ENCODE assay signal across 8 mouse cellular contexts in the genomic region with DNA sequence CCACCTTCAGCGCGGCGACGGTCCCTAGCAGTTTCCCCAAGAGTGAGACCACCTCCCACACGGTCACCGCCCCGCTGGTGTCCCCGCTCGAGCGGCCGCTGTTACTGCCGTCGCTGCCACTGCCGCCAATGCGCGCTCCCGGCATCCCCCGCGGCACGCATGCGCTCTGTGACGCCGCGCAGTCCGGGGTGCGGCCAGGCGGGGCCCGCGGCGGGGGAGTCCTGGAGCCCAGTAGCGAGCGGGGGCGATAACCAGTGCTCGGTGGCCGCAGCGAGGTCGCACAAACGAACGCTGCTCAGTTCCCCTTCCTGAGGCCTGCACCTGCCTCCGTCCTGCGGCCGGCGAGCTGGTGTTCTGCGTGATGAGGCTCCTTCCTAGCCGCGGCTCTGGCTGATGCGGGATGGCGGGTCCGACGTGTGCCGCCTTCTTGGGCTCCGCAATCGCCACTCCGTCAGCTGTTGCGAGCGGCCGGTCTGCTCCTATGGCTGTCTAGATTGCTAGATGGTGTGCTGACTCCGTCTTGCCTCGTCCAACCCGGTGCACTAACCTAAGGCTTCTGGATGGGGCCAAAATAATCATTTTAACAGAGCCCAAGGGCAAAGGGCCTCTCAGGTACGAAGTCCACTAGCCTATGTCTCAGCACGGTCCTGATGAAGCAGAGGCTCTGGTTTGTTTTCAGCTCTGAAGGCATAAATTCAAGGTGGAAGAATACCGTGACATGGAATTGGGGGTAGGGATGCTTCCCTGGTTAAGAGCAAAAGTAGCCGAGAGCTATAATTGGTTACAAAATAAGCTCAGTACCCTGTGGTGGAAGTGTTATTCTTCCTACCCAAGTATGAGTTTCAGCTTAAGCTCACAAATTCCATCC. TPM values are rescaled to one million over a fixed set of nuclear protein-coding genes. Genes with fewer than 3 reads are reported as not detected.
DNase-seq lines count a peak whose midpoint lies in the region; ATAC-seq lines count a peak whose summit lies in the region.

No protein-coding gene starts in this region.

- peak overlapping the region; percentile 79 for H3K4me2 ChIP-seq in hindbrain, embryonic 13.5 days

- peak overlapping the region; percentile 95 for H3K27ac ChIP-seq in hindbrain, embryonic 13.5 days

- H3K9ac ChIP-seq in hindbrain, embryonic 13.5 days, result peak overlapping the region; percentile 89

- H3K27me3 ChIP-seq in hindbrain, embryonic 13.5 days, result no peaks in the 10 kb centered on the region

- no peaks in the 10 kb centered on the region for H3K36me3 ChIP-seq in hindbrain, embryonic 13.5 days

- H3K4me1 ChIP-seq in hindbrain, embryonic 13.5 days (replicated peaks), result peaks cover 29% of the 10 kb centered on the region

- peak; percentile 95 for ATAC-seq in hindbrain, embryonic 13.5 days (ENCODE audit: low FRiP score)

- WGBS in hindbrain, embryonic 13.5 days, result under 1% methylated on average over 64 of the region's 64 CpGs

- peak overlapping the region; percentile 90 for H3K4me3 ChIP-seq in hindbrain, embryonic 13.5 days

- H3K9me3 ChIP-seq in hindbrain, embryonic 13.5 days, result no peaks in the 10 kb centered on the region

- peak; percentile 88 for DNase-seq in R1 (ENCODE audit: low read depth, low spot score)
- DNase-seq in cerebellum, postnatal 14 days, result peak; percentile 93 to 96
- DNase-seq in frontal cortex, postnatal 14 days (ENCODE audit: low spot score in 2 of 2), result peak; percentile 81 to 86
- DNase-seq in layer of hippocampus, postnatal 36 days, result peak; percentile 93 to 94
- peak; percentile 91 for DNase-seq in lung, postnatal 25 days (ENCODE audit: low spot score)
- peak; percentile 74 for DNase-seq in retina, adult 2 months (ENCODE audit: low read depth, low spot score)
- DNase-seq in thymus, postnatal 25 days, result peak; percentile 91

RNA-seq across cellular contexts. Expression of a gene that starts 3.9 kb away (rescaled TPM):
- 35.8 and 38.2 TPM in 2 replicates for polyA plus RNA-seq in hindbrain, embryonic 13.5 days (2015; fragmentation: Nextera tagmentation; extraction: Ambion mirVana)
- total RNA-seq in layer of hippocampus, postnatal 36 days (2021), result 1 to 10 TPM; 5.3 to 5.4 TPM

RNA-seq across cellular contexts. Expression of a gene that starts 17.5 kb away (rescaled TPM):
- 166 and 171 TPM in 2 replicates for polyA plus RNA-seq in hindbrain, embryonic 13.5 days (2015; fragmentation: Nextera tagmentation; extraction: Ambion mirVana)
- total RNA-seq in layer of hippocampus, postnatal 36 days (2021), result 100 to 1,000 TPM; 159 to 166 TPM

RNA-seq across cellular contexts. Expression of a gene that starts 17.6 kb away (rescaled TPM):
- polyA plus RNA-seq in hindbrain, embryonic 13.5 days (2015; fragmentation: Nextera tagmentation; extraction: Ambion mirVana), result 10.4 and 10.8 TPM in 2 replicates
- total RNA-seq in layer of hippocampus, postnatal 36 days (2021), result 10 to 100 TPM; 33.5 to 38.6 TPM

Comparison
In these comparisons a context has a peak if more than half of its experiments do, and no peak if none do; other contexts are left out.
1. Peak in every context shown above with its lines: DNase-seq, ATAC-seq, H3K4me3 ChIP-seq and H3K27ac ChIP-seq.